Mouse (Mus musculus) bone marrow macrophage, adult 2 months (primary cell): ENCODE results near the gene Tent5b. TPM values are rescaled to one million over a fixed set of nuclear protein-coding genes. Genes with fewer than 3 reads are reported as not detected.

ENCODE experiments used
- H3K27ac ChIP-seq: 2 replicates; pipeline ENCODE4 v1.5.1; 2012; ENCODE audit warnings: low read depth, low read length; ENCODE audit not compliant: insufficient read depth
- H3K4me1 ChIP-seq: 2 replicates; pipeline ENCODE4 v1.6.1; 2012; ENCODE audit warnings: low read length; ENCODE audit not compliant: control insufficient read depth, insufficient read depth
- H3K4me3 ChIP-seq: 2 replicates; pipeline ENCODE4 v1.5.1; 2012; ENCODE audit warnings: mild to moderate bottlenecking, low read length, moderate library complexity; ENCODE audit not compliant: insufficient read depth
- CTCF ChIP-seq: IDR thresholded peaks from 2 replicates; pipeline ENCODE4 v1.5.1; 2012; ENCODE audit warnings: low read depth, mild to moderate bottlenecking, low read length, moderate library complexity
- POLR2A ChIP-seq: IDR thresholded peaks from 2 replicates; pipeline ENCODE4 v1.6.1; 2012; ENCODE audit warnings: mild to moderate bottlenecking, low read depth, low read length, borderline replicate concordance
- polyA plus RNA-seq: library from polyadenylated mRNA; stranded (reverse); fragments of >200 nt; gene quantifications from 2 replicates; pipeline ENCODE4 v1.2.4, GENCODE M21; 2012; ENCODE audit not compliant: missing spikeins, insufficient read depth, insufficient read length

Gene Tent5b
- polyA plus RNA-seq, 1 experiment: not detected

DNA sequence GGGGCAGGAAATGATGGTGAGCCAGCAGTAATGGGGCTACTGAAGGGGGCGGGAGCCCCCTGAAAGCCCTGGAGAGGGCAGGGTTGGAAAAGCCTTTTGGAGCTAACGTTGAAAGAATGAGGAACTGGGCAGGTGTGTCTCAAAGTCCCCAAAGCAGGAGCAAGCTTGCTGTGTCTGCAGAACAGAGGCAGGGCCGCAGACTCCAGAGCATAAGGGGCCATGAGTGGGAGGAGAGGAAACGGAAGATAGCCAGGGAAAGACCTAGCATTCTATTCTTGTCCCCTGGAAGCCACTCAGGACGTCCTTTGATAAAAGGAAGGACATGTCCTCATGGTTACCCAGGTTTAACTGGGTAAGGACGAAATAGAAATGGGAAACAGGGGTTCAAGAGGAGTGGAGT is 16.7 kb upstream of the Tent5b start:
- TF ChIP-seq POLR2A (no peak), CTCF (no peak)
- H3K27ac ChIP-seq: no peak overlapping the region
- H3K4me1 ChIP-seq: peaks cover 36% of the 10 kb centered on the region
- H3K4me3 ChIP-seq: no peak overlapping the region

DNA sequence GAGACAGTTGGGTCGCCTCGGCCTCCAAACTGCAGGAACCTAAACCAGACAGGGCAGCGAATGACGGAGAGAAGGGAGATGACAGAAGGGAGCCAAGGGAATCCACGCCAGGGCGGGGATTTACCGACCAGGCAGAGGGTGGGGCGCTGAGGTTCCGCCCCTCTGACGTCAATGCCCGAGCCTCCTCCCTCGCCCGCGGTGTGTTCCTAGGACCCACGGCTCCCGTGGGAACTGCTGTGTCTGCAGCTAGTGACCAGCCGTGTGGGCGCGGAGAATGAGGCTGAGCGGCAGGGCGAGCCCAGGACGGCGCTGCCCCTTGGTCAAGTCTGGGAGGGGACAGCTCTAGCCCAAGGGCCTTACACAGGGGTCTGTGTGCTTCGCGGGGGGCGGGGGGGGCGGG is 11.9 kb upstream of the Tent5b start:
- H3K4me1 ChIP-seq: peaks cover 18% of the 10 kb centered on the region
- no peak for TF ChIP-seq CTCF
- TF ChIP-seq POLR2A: no peak
- H3K4me3 ChIP-seq: peak overlapping the region; percentile 48
- no peak overlapping the region for H3K27ac ChIP-seq

DNA sequence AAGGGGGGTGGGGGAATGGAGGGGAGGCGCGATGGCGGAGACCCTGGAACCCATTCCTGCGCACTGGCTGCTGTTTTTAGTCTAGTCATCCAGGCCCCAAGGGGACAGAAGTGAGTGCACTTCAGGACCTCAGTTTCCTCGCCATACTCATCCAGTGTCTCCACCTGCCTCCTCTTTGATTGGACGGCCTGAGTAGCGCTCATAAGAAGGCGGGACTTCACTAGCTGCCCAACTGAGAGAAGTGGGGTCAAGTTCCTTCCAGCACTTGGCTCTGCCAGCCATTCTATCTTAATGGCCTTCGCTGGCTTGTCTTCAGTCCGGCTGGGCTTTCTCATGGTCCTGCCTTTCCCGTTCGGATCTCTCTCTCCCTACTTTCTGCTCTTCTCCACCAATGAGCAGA is 10.8 kb upstream of the Tent5b start:
- peaks cover 14% of the 10 kb centered on the region for H3K4me1 ChIP-seq
- no peak for TF ChIP-seq POLR2A
- H3K4me3 ChIP-seq: no peak overlapping the region
- no peak overlapping the region for H3K27ac ChIP-seq

GRCm38 (mm10) chr4:133471135-133471821 is 8.7 kb upstream of the Tent5b start:
- Histone ChIP-seq H3K4me1 (0 out of 2 replicates have a peak, but pooled peaks cover 3% of the 10 kb centered on the region), H3K27ac (no peak overlapping the region), H3K4me3 (no peak overlapping the region)
- no peak for TF ChIP-seq CTCF
- no peak for TF ChIP-seq POLR2A

DNA sequence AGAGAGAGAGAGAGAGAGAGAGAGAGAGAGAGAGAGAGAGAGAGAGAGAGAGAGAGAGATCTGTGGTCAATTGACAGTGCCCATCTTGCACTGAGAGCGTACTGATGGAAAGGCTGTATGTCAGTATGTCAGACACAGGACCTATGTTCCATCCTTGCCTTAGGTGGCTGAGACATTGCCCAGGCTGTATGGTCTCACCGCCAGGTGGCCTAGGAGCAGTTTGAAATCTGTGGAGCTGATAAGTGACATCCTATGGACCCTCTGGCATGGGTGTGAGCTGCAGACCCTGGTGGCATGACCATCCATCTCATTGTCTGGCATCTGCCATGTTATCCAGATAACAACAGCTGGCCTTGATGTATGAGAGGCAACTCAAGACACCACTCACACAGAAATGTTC is 6.1 kb upstream of the Tent5b start:
- TF ChIP-seq POLR2A: no peak
- no peak for TF ChIP-seq CTCF
- Histone ChIP-seq H3K27ac (no peak overlapping the region), H3K4me3 (no peak overlapping the region)

GRCm38 (mm10) chr4:133480185-133480537 is 229 bp downstream of the Tent5b start:
- H3K4me1 ChIP-seq: no peaks in the 10 kb centered on the region
- H3K27ac ChIP-seq: no peak overlapping the region
- TF ChIP-seq POLR2A (no peak), CTCF (no peak)
- peak overlapping the region; percentile 48 for H3K4me3 ChIP-seq

More for the DNA sequence above, 6.1 kb upstream of the Tent5b start:
- H3K4me1 ChIP-seq: no peaks in the 10 kb centered on the region

- Histone ChIP-seq H3K4me1 (no peaks in the 10 kb centered on the region), H3K27ac (no peak overlapping the region), H3K4me3 (no peak overlapping the region)
- TF ChIP-seq CTCF (no peak), POLR2A (no peak)
These were observed 822 bp downstream of the Tent5b start for GRCm38 (mm10) chr4:133480754-133481153.

GRCm38 (mm10) chr4:133481488-133481887 is 1.6 kb downstream of the Tent5b start:
- Histone ChIP-seq H3K27ac (no peak overlapping the region), H3K4me3 (no peak overlapping the region), H3K4me1 (no peaks in the 10 kb centered on the region)
- TF ChIP-seq CTCF: no peak
- TF ChIP-seq POLR2A: no peak

DNA sequence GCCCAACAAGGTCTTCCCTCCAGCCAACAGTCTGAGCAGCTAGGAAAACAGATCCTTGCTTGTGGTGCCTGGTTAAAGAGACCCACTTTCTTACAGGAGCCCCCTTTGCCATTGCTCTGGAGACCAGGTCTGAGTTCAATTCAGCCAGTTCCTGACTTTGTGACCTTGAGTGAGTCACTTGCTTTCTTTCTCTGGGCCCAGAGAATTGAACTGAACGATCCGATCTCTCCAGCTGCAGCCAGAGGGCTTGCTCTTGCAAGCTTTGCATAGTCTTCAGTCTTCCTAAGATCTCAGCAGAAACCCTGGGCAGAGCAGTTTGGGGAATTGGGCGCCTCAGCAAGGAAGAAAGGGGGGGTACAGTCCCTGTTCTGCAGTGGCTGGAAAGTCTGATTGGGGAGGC is 2.5 kb downstream of the Tent5b start:
- TF ChIP-seq CTCF (no peak), POLR2A (no peak)
- no peak overlapping the region for H3K27ac ChIP-seq
- no peak overlapping the region for H3K4me3 ChIP-seq
- H3K4me1 ChIP-seq: no peaks in the 10 kb centered on the region

GRCm38 (mm10) chr4:133484266-133485025 is 4.5 kb downstream of the Tent5b start:
- H3K4me3 ChIP-seq: no peak overlapping the region

More at GRCm38 (mm10) chr4:133484266-133485025, 4.5 kb downstream of the Tent5b start:
- Histone ChIP-seq H3K4me1 (no peaks in the 10 kb centered on the region), H3K27ac (no peak overlapping the region)
- TF ChIP-seq CTCF (no peak; the same call in 1 of the 2 replicates), POLR2A (no peak)
